Mouse (Mus musculus) CH12.LX (cell line): ENCODE measurements at regions not wholly inside any gene's neighbourhood (a gene's known extent, or its start where the extent isn't known, plus 50 kb on each side); places are given as distances from the start of the nearest gene placed in this dataset.

Source experiments
- DNase-seq: peaks from one replicate; pipeline ENCODE4 v3.0.0-alpha.2; 2013; ENCODE audit errors: extremely low read depth
- H3K27ac ChIP-seq: 2 replicates; pipeline ENCODE4 v1.5.1; 2012; ENCODE audit warnings: low read depth, mild to moderate bottlenecking, control low read depth, moderate library complexity; ENCODE audit not compliant: insufficient read depth
- H3K27me3 ChIP-seq: replicated peaks from 2 replicates; pipeline ENCODE3; 2012; ENCODE audit warnings: inconsistent platforms
- H3K36me3 ChIP-seq, 2 experiments: replicated peaks in 1 of 2; 2 replicates each; pipeline versions ENCODE3 to v1.6.1; 2012; ENCODE audit warnings: inconsistent platforms in 1 of 2, low read length in 1 of 2, mild to moderate bottlenecking in 1 of 2, mixed read lengths in 1 of 2, moderate library complexity in 1 of 2; ENCODE audit not compliant: control insufficient read depth in 1 of 2, insufficient read depth in 1 of 2
- H3K4me1 ChIP-seq, 2 experiments: 2 replicates each; pipeline ENCODE4 v1.6.1; 2012; ENCODE audit warnings: inconsistent platforms in 1 of 2, moderate library complexity in 1 of 2; ENCODE audit not compliant: insufficient read depth in 2 of 2, control insufficient read depth in 1 of 2
- H3K4me2 ChIP-seq: 2 replicates; pipeline ENCODE4 v1.6.1; 2012; ENCODE audit warnings: low read depth, mild to moderate bottlenecking, control low read depth; ENCODE audit not compliant: poor library complexity, insufficient read depth, severe bottlenecking
- H3K4me3 ChIP-seq, 3 experiments: fragments of 150-350 bp in 1 of 3; sonication (generic) in 1 of 3; replicated peaks in 1 of 3; 2 replicates each; pipeline versions ENCODE3 to v1.5.1; 2011 to 2012; ENCODE audit warnings: low read depth in 2 of 3, low read length in 2 of 3, mild to moderate bottlenecking in 2 of 3, moderate library complexity in 2 of 3, control low read depth in 1 of 3, improper control_type of control experiment in 1 of 3, inconsistent platforms in 1 of 3, mixed read lengths in 1 of 3; ENCODE audit not compliant: poor library complexity in 1 of 3
- H3K79me2 ChIP-seq: replicated peaks from 2 replicates; pipeline ENCODE4 v1.6.1; 2012; ENCODE audit warnings: mild to moderate bottlenecking, moderate library complexity; ENCODE audit not compliant: control insufficient read depth, poor library complexity, insufficient read depth, severe bottlenecking; ENCODE audit errors: extremely low read depth
- H3K9ac ChIP-seq: 2 replicates; pipeline ENCODE4 v1.6.1; 2012; ENCODE audit warnings: low read depth, mild to moderate bottlenecking, control low read depth, moderate library complexity; ENCODE audit not compliant: insufficient read depth
- H3K9me3 ChIP-seq: replicated peaks from 2 replicates; pipeline ENCODE3; 2012; ENCODE audit warnings: low read length, inconsistent platforms, mixed read lengths
- CHD2 ChIP-seq: IDR thresholded peaks from 2 replicates; pipeline ENCODE4 v1.6.1; 2011; ENCODE audit warnings: low read length, improper control_type of control experiment
- EP300 ChIP-seq: IDR thresholded peaks from 2 replicates; pipeline ENCODE4 v1.6.1; 2011; ENCODE audit warnings: low read length, improper control_type of control experiment
- HCFC1 ChIP-seq: IDR thresholded peaks from 2 replicates; pipeline ENCODE4 v1.6.1; 2012; ENCODE audit warnings: low read depth, mild to moderate bottlenecking, inconsistent platforms, low read length, improper control_type of control experiment
- IRF4 ChIP-seq: IDR thresholded peaks from 2 replicates; pipeline ENCODE4 v1.6.1; 2014; ENCODE audit warnings: low read depth, mild to moderate bottlenecking, inconsistent platforms, low read length, improper control_type of control experiment
- JUND ChIP-seq: conservative IDR thresholded peaks from 2 replicates; pipeline ENCODE4 v1.6.1; 2011; ENCODE audit warnings: low read depth, low read length, improper control_type of control experiment
- MAFK ChIP-seq: IDR thresholded peaks from 2 replicates; pipeline ENCODE4 v1.6.1; 2011; ENCODE audit warnings: low read length, improper control_type of control experiment; ENCODE audit not compliant: insufficient replicate concordance
- MAZ ChIP-seq: IDR thresholded peaks from 2 replicates; pipeline ENCODE4 v1.6.1; 2012; ENCODE audit warnings: low read depth, mild to moderate bottlenecking, inconsistent platforms, low read length, improper control_type of control experiment, moderate library complexity
- MXI1 ChIP-seq: IDR thresholded peaks from 2 replicates; pipeline ENCODE4 v1.6.1; 2011; ENCODE audit warnings: mild to moderate bottlenecking, low read depth, low read length, improper control_type of control experiment
- MYC ChIP-seq: IDR thresholded peaks from 2 replicates; pipeline ENCODE4 v1.6.1; 2011; ENCODE audit warnings: low read depth, mild to moderate bottlenecking, improper control_type of control experiment, low read length
- NRF1 ChIP-seq: IDR thresholded peaks from 2 replicates; pipeline ENCODE4 v1.6.1; 2014; ENCODE audit warnings: low read depth, mild to moderate bottlenecking, inconsistent platforms, low read length, improper control_type of control experiment, moderate library complexity
- PAX5 ChIP-seq: IDR thresholded peaks from 2 replicates; pipeline ENCODE4 v1.6.1; 2012; ENCODE audit warnings: low read length, inconsistent platforms, mixed read lengths
- POLR2A ChIP-seq: IDR thresholded peaks from 2 replicates; pipeline ENCODE4 v1.6.1; 2011; ENCODE audit warnings: low read depth, mild to moderate bottlenecking, improper control_type of control experiment, low read length
- POLR2AphosphoS2 ChIP-seq: IDR thresholded peaks from 2 replicates; pipeline ENCODE4 v1.6.1; 2011; ENCODE audit warnings: low read depth, low read length, improper control_type of control experiment
- RAD21 ChIP-seq: IDR thresholded peaks from 2 replicates; pipeline ENCODE4 v1.6.1; 2011; ENCODE audit warnings: low read depth, mild to moderate bottlenecking, low read length, improper control_type of control experiment, moderate library complexity
- RCOR1 ChIP-seq: conservative IDR thresholded peaks from 2 replicates; pipeline ENCODE4 v1.6.1; 2012; ENCODE audit warnings: low read depth, mild to moderate bottlenecking, inconsistent platforms, low read length, improper control_type of control experiment
- SIN3A ChIP-seq: IDR thresholded peaks from 2 replicates; pipeline ENCODE4 v1.6.1; 2012; ENCODE audit warnings: low read length, improper control_type of control experiment, inconsistent platforms
- TBP ChIP-seq: conservative IDR thresholded peaks from 2 replicates; pipeline ENCODE4 v1.6.1; 2011; ENCODE audit warnings: low read depth, low read length, improper control_type of control experiment
- UBTF ChIP-seq: IDR thresholded peaks from 2 replicates; pipeline ENCODE4 v1.6.1; 2012; ENCODE audit warnings: low read depth, mild to moderate bottlenecking, inconsistent platforms, low read length, improper control_type of control experiment, moderate library complexity
- ZC3H11A ChIP-seq: IDR thresholded peaks from 2 replicates; pipeline ENCODE4 v1.6.1; 2012; ENCODE audit warnings: low read depth, mild to moderate bottlenecking, inconsistent platforms, low read length, improper control_type of control experiment
- ZKSCAN1 ChIP-seq: IDR thresholded peaks from 2 replicates; pipeline ENCODE4 v1.6.1; 2012; ENCODE audit warnings: low read depth, inconsistent platforms, low read length, improper control_type of control experiment, borderline replicate concordance
- ZMIZ1 ChIP-seq: IDR thresholded peaks from 2 replicates; pipeline ENCODE4 v1.6.1; 2012; ENCODE audit warnings: low read depth, mild to moderate bottlenecking, inconsistent platforms, low read length, improper control_type of control experiment
- dilution Hi-C: fragments of 300-500 bp; cut with MboI; formaldehyde crosslinking; loops from 2 replicates; pipeline ENCODE4 v1.14.3; 2020; ENCODE audit warnings: low sequenced_read_pairs; ENCODE audit not compliant: extremely low pct_unique_long_range_greater_than_20kb, extremely low pct_ligation_motif_present
- in situ Hi-C: fragments of 300-500 bp; cut with MboI; formaldehyde crosslinking; loops from 3 replicates; pipeline ENCODE4 v1.14.3; 2019; ENCODE audit warnings: low sequenced_read_pairs, low pct_ligation_motif_present, low pct_unique_long_range_greater_than_20kb, mixed read lengths

DNA sequence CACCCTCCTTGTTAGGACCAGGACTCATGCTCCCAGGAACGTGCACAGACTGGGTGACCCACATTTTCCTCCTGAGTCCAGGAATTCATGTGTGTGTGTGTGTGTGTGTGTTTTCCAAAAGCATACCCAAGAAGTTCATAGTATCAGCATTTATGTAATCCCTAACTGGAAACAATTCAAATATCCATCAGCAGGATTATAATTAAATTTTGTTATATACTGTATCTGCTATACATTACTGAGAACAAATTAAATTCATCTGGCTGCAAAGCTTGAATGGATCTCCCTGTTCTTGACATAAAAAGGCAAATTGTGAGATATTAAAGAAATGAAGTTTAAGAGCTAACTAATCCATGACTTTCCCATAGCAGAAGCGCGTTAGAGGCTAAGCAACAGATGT is 99.7 kb upstream of the Mctp2 start:
- Histone ChIP-seq H3K79me2 (no peaks in the 10 kb centered on the region), H3K4me2 (no peak overlapping the region), H3K27ac (no peak overlapping the region), H3K9ac (no peak overlapping the region), H3K36me3 (no peaks in the 10 kb centered on the region), H3K9me3 (no peaks in the 10 kb centered on the region), H3K4me1 (no peaks in the 10 kb centered on the region), H3K4me3 (no peak overlapping the region), H3K27me3 (no peaks in the 10 kb centered on the region)
- in situ Hi-C loops: no loop called here
- dilution Hi-C loops: no loop called here
- DNase-seq: no peak
- no peak for TF ChIP-seq RCOR1
- TF ChIP-seq UBTF: no peak
- TF ChIP-seq POLR2A: no peak
- TF ChIP-seq NRF1: no peak
- TF ChIP-seq CHD2: no peak
- no peak for TF ChIP-seq MYC
- no peak for TF ChIP-seq ZC3H11A
- no peak for TF ChIP-seq JUND
- no peak for TF ChIP-seq ZKSCAN1
- no peak for TF ChIP-seq EP300
- TF ChIP-seq IRF4: no peak
- TF ChIP-seq MAFK: no peak
- no peak for TF ChIP-seq SIN3A
- TF ChIP-seq PAX5: no peak
- TF ChIP-seq HCFC1: no peak
- TF ChIP-seq ZMIZ1: no peak

GRCm38 (mm10) chr7:72408409-72408986 is 102.1 kb upstream of the Mctp2 start:
- H3K4me1 ChIP-seq: no peaks in the 10 kb centered on the region
- no peaks in the 10 kb centered on the region for H3K27me3 ChIP-seq
- H3K36me3 ChIP-seq: no peaks in the 10 kb centered on the region
- TF ChIP-seq POLR2AphosphoS2 (no peak), UBTF (no peak), JUND (no peak), RCOR1 (no peak), ZC3H11A (no peak), ZMIZ1 (no peak), TBP (no peak), MAZ (no peak), MYC (no peak), MAFK (no peak), MXI1 (no peak), RAD21 (no peak)
- TF ChIP-seq, all 38 proteins: peak for 0
- Histone ChIP-seq H3K27ac (no peak overlapping the region), H3K9ac (no peak overlapping the region), H3K79me2 (no peaks in the 10 kb centered on the region), H3K9me3 (no peaks in the 10 kb centered on the region), H3K4me3 (no peak overlapping the region), H3K4me2 (no peak overlapping the region)
- dilution Hi-C loops: no loop called here
- in situ Hi-C loops: no loop called here
- DNase-seq: no peak
